Mouse (Mus musculus): ENCODE data around the gene Abt1. TPM values are rescaled to one million over a fixed set of nuclear protein-coding genes. Genes with fewer than 3 reads are reported as not detected.

Gene Abt1
- 4.5 TPM for polyA plus RNA-seq (2014; fragmentation: Illumina TruSeq; extraction: RNeasy Lipid Tissue Mini Kit (QIAGEN cat#74804); ENCODE audit: insufficient read depth, low read depth, low replicate concordance)

DNA sequence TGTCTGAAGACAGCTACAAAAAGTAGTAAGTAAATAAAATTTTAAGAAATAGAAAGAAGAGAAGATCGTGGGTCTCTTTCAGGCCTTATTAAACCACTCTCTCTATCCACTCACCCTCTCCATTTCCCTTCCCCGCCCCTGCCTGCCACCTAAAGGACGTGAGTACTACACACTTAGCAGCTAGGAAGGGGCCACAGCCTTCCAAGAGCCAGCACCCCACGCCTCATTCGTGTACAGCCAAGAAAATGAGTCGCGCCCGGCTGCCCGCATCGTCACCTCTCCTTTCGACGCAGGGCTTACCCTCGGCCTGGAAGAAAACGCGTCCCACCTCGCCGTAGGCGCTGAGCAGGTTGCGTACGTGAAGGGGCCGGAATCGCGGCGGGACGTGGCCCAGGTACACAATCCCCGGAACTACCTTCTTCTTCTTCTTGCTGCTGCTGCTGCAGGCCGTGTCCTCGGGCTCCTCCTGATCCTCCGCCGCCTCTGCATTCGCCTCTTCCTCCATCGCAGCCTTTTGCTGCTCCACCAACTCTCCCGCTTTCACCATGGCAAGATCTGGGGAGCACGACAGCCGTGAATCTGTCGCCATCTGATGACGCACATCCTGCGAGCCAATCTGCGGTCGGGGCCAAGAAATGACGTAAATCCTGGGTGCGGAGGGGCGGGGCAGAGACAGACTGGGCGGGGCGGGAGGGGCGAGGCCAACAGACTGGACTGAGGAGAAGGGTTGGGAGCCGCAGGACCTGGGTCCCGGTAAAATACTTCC, at the start of gene Abt1:
Gene Abt1 (minus strand): TSS at position 581 of the 766 bp plus-strand sequence.

DNA sequence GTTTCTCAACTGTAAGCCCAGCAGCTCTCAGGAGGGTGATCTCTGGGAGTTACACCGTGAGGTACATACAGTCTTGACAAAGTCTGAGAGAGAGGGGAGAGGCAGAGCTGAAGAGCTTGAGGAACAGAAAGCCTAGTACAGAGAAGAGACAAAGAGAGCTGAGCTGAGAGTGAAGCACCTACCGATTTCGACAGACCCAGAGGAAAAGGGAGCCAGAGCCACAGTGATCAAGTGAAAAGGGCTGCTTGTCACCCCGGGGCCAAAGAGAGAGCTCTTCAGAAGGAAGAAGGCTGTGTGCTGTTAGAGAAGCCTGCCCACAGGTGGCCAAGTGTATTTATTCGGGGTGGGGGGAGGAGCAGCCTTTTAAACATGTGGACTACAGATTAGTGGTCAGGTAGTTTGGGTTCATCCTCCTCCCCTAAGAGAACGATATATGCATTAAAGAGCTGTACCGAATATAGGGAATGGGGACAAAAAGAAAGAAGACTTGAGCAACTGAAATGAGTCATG, 42.0 kb upstream of the Abt1 start, which contains the start of gene Btn1a1:
Gene Btn1a1 (minus strand): TSS at position 302 of the 510 bp plus-strand sequence.

DNA sequence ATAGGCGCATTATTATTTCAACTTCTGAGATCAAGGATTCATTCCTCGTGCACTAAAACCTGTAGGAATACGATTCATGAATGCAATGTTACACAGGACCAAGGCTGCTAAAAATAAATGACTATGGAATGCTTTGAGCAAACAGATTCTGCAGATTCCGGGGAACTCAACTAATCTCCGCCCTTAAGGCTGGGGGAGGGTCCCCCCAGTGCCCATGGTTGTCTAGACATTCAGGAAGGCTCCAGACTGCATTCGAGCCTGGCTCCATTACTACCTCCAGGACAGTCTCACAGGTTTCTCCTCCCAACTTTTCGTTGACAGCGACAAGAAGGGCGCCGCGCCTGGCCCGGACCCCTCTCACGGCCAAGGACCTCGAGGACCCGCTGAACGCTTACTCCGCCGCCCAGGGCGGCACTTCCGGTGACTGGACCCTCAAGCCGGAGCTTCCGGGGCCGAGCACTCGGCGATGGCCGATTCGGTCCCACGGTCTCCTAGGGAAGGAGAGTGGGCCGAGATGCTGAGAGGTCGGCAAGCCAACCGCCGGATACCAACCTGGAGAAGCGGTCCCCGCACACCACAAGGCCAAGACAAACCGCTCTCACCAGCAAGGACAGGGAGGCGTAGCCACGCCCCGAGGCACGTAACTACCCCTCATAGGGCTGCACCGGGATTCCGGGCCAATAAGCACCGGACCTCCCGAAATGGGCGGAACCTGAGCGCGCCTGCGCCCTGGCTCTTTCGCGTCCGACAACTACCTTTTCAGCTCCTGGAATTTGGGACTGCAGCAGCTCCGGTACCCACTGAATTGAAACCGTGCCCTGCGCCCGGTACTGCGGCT, 54.9 kb downstream of the Abt1 start, which contains the start of gene Zfp322a:
Gene Zfp322a (minus strand): TSS at position 626 of the 838 bp plus-strand sequence.

Other genes with a start within 250 kb of the Abt1 start
- not detected for gene Vmn1r220, start 235.9 kb downstream of the Abt1 start, polyA plus RNA-seq (2014; fragmentation: Illumina TruSeq; extraction: RNeasy Lipid Tissue Mini Kit (QIAGEN cat#74804); ENCODE audit: insufficient read depth, low read depth, low replicate concordance)
- gene Vmn1r221, start 209.7 kb downstream of the Abt1 start, polyA plus RNA-seq (2014; fragmentation: Illumina TruSeq; extraction: RNeasy Lipid Tissue Mini Kit (QIAGEN cat#74804); ENCODE audit: insufficient read depth, low read depth, low replicate concordance) = not detected
- gene Vmn1r222, start 187.9 kb downstream of the Abt1 start, polyA plus RNA-seq (2014; fragmentation: Illumina TruSeq; extraction: RNeasy Lipid Tissue Mini Kit (QIAGEN cat#74804); ENCODE audit: insufficient read depth, low read depth, low replicate concordance) = not detected
- not detected for gene Vmn1r223, start 176.7 kb downstream of the Abt1 start, polyA plus RNA-seq (2014; fragmentation: Illumina TruSeq; extraction: RNeasy Lipid Tissue Mini Kit (QIAGEN cat#74804); ENCODE audit: insufficient read depth, low read depth, low replicate concordance)
- 7.0 TPM for gene Zfp322a, start 54.7 kb downstream of the Abt1 start, polyA plus RNA-seq (2014; fragmentation: Illumina TruSeq; extraction: RNeasy Lipid Tissue Mini Kit (QIAGEN cat#74804); ENCODE audit: insufficient read depth, low read depth, low replicate concordance)
- gene Btn1a1, start 42.0 kb upstream of the Abt1 start, polyA plus RNA-seq (2014; fragmentation: Illumina TruSeq; extraction: RNeasy Lipid Tissue Mini Kit (QIAGEN cat#74804); ENCODE audit: insufficient read depth, low read depth, low replicate concordance) = not detected
- gene Btn2a2, start 65.0 kb upstream of the Abt1 start, polyA plus RNA-seq (2014; fragmentation: Illumina TruSeq; extraction: RNeasy Lipid Tissue Mini Kit (QIAGEN cat#74804); ENCODE audit: insufficient read depth, low read depth, low replicate concordance) = not detected
- 16.1 TPM for gene Hist1h4h, start 107.2 kb upstream of the Abt1 start, polyA plus RNA-seq (2014; fragmentation: Illumina TruSeq; extraction: RNeasy Lipid Tissue Mini Kit (QIAGEN cat#74804); ENCODE audit: insufficient read depth, low read depth, low replicate concordance)
- gene Hist1h2af, start 110.0 kb upstream of the Abt1 start, polyA plus RNA-seq (2014; fragmentation: Illumina TruSeq; extraction: RNeasy Lipid Tissue Mini Kit (QIAGEN cat#74804); ENCODE audit: insufficient read depth, low read depth, low replicate concordance) = not detected
- gene Hist1h3g, start 111.6 kb upstream of the Abt1 start, polyA plus RNA-seq (2014; fragmentation: Illumina TruSeq; extraction: RNeasy Lipid Tissue Mini Kit (QIAGEN cat#74804); ENCODE audit: insufficient read depth, low read depth, low replicate concordance) = not detected
- 0.28 TPM for gene Hist1h2bh, start 119.5 kb upstream of the Abt1 start, polyA plus RNA-seq (2014; fragmentation: Illumina TruSeq; extraction: RNeasy Lipid Tissue Mini Kit (QIAGEN cat#74804); ENCODE audit: insufficient read depth, low read depth, low replicate concordance)
- gene Hist1h3f, start 120.2 kb upstream of the Abt1 start, polyA plus RNA-seq (2014; fragmentation: Illumina TruSeq; extraction: RNeasy Lipid Tissue Mini Kit (QIAGEN cat#74804); ENCODE audit: insufficient read depth, low read depth, low replicate concordance) = not detected
- not detected for gene Hist1h4f, start 127.8 kb upstream of the Abt1 start, polyA plus RNA-seq (2014; fragmentation: Illumina TruSeq; extraction: RNeasy Lipid Tissue Mini Kit (QIAGEN cat#74804); ENCODE audit: insufficient read depth, low read depth, low replicate concordance)
- 0.08 TPM for gene Hist1h1d, start 129.4 kb upstream of the Abt1 start, polyA plus RNA-seq (2014; fragmentation: Illumina TruSeq; extraction: RNeasy Lipid Tissue Mini Kit (QIAGEN cat#74804); ENCODE audit: insufficient read depth, low read depth, low replicate concordance)
- not detected for gene Hist1h3e, start 138.5 kb upstream of the Abt1 start, polyA plus RNA-seq (2014; fragmentation: Illumina TruSeq; extraction: RNeasy Lipid Tissue Mini Kit (QIAGEN cat#74804); ENCODE audit: insufficient read depth, low read depth, low replicate concordance)
- gene Hist1h2ae, start 147.4 kb upstream of the Abt1 start, polyA plus RNA-seq (2014; fragmentation: Illumina TruSeq; extraction: RNeasy Lipid Tissue Mini Kit (QIAGEN cat#74804); ENCODE audit: insufficient read depth, low read depth, low replicate concordance) = not detected
- 1.5 TPM for gene Hist1h2bg, start 147.5 kb upstream of the Abt1 start, polyA plus RNA-seq (2014; fragmentation: Illumina TruSeq; extraction: RNeasy Lipid Tissue Mini Kit (QIAGEN cat#74804); ENCODE audit: insufficient read depth, low read depth, low replicate concordance)
- not detected for gene Hist1h2bf, start 150.3 kb upstream of the Abt1 start, polyA plus RNA-seq (2014; fragmentation: Illumina TruSeq; extraction: RNeasy Lipid Tissue Mini Kit (QIAGEN cat#74804); ENCODE audit: insufficient read depth, low read depth, low replicate concordance)
- gene Hist1h2ad, start 150.5 kb upstream of the Abt1 start, polyA plus RNA-seq (2014; fragmentation: Illumina TruSeq; extraction: RNeasy Lipid Tissue Mini Kit (QIAGEN cat#74804); ENCODE audit: insufficient read depth, low read depth, low replicate concordance) = not detected
- gene Hist1h3d, start 151.9 kb upstream of the Abt1 start, polyA plus RNA-seq (2014; fragmentation: Illumina TruSeq; extraction: RNeasy Lipid Tissue Mini Kit (QIAGEN cat#74804); ENCODE audit: insufficient read depth, low read depth, low replicate concordance) = 1.1 TPM
- gene Hist1h4d, start 157.7 kb upstream of the Abt1 start, polyA plus RNA-seq (2014; fragmentation: Illumina TruSeq; extraction: RNeasy Lipid Tissue Mini Kit (QIAGEN cat#74804); ENCODE audit: insufficient read depth, low read depth, low replicate concordance) = not detected
- gene Hist1h2be, start 197.3 kb upstream of the Abt1 start, polyA plus RNA-seq (2014; fragmentation: Illumina TruSeq; extraction: RNeasy Lipid Tissue Mini Kit (QIAGEN cat#74804); ENCODE audit: insufficient read depth, low read depth, low replicate concordance) = 2.7 TPM
- gene Hist1h1e, start 198.7 kb upstream of the Abt1 start, polyA plus RNA-seq (2014; fragmentation: Illumina TruSeq; extraction: RNeasy Lipid Tissue Mini Kit (QIAGEN cat#74804); ENCODE audit: insufficient read depth, low read depth, low replicate concordance) = 0.40 TPM